Mouse (Mus musculus): ENCODE results near the gene Abca1. TPM values are rescaled to one million over a fixed set of nuclear protein-coding genes. Genes with fewer than 3 reads are reported as not detected.

Gene Abca1
- polyA plus RNA-seq, 1 experiment, result 9.3 TPM

GRCm38 (mm10) chr4:53024397-53024796 lies 135.3 kb downstream of the Abca1 start:
- DNase-seq, result no peak
- Histone ChIP-seq H3K36me3 (ENCODE audit: control insufficient read depth, insufficient read depth, low read length) (peaks cover 2% of the 10 kb centered on the region; the same call in 1 of the 2 replicates), H3K4me3 (ENCODE audit: insufficient read depth, low read depth, low read length) (no peak overlapping the region), H3K27ac (ENCODE audit: insufficient read depth, low read depth, low read length) (no peak overlapping the region), H3K4me1 (ENCODE audit: control insufficient read depth, insufficient read depth, low read length) (no peaks in the 10 kb centered on the region), H3K27me3 (replicated peaks; ENCODE audit: control insufficient read depth, insufficient read depth, low read length) (no peaks in the 10 kb centered on the region; the same call in 1 of the 2 replicates)
- WGBS, result 89% methylated on average over 4 of the region's 4 CpGs
- TF ChIP-seq CTCF (conservative IDR thresholded peaks at IDR 0.05; ENCODE audit: insufficient read depth, insufficient read length, low read depth, low read length), result no peak
- TF ChIP-seq POLR2A (IDR thresholded peaks at IDR 0.05; ENCODE audit: low read depth, low read length), result no peak

- TF ChIP-seq POLR2A (IDR thresholded peaks at IDR 0.05; ENCODE audit: low read depth, low read length) (no peak), CTCF (conservative IDR thresholded peaks at IDR 0.05; ENCODE audit: insufficient read depth, insufficient read length, low read depth, low read length) (no peak)
- Histone ChIP-seq H3K4me3 (ENCODE audit: insufficient read depth, low read depth, low read length) (no peak overlapping the region), H3K27me3 (replicated peaks; ENCODE audit: control insufficient read depth, insufficient read depth, low read length) (no peaks in the 10 kb centered on the region; the same call in 1 of the 2 replicates), H3K27ac (ENCODE audit: insufficient read depth, low read depth, low read length) (no peak overlapping the region), H3K36me3 (ENCODE audit: control insufficient read depth, insufficient read depth, low read length) (peaks cover 2% of the 10 kb centered on the region; the same call in 1 of the 2 replicates), H3K4me1 (ENCODE audit: control insufficient read depth, insufficient read depth, low read length) (no peaks in the 10 kb centered on the region)
- no peak for DNase-seq
- WGBS, result 81% methylated on average over 14 of the region's 14 CpGs
Observed at GRCm38 (mm10) chr4:53023189-53023925, 136.3 kb downstream of the Abca1 start.

- Histone ChIP-seq H3K36me3 (ENCODE audit: control insufficient read depth, insufficient read depth, low read length) (peaks cover 9% of the 10 kb centered on the region), H3K27ac (ENCODE audit: insufficient read depth, low read depth, low read length) (no peak overlapping the region), H3K4me1 (ENCODE audit: control insufficient read depth, insufficient read depth, low read length) (no peaks in the 10 kb centered on the region), H3K27me3 (replicated peaks; ENCODE audit: control insufficient read depth, insufficient read depth, low read length) (no peaks in the 10 kb centered on the region), H3K4me3 (ENCODE audit: insufficient read depth, low read depth, low read length) (no peak overlapping the region)
- DNase-seq, result no peak
- WGBS, result 91% methylated on average over 1 of the region's 1 CpGs
- TF ChIP-seq POLR2A (IDR thresholded peaks at IDR 0.05; ENCODE audit: low read depth, low read length) (no peak), CTCF (conservative IDR thresholded peaks at IDR 0.05; ENCODE audit: insufficient read depth, insufficient read length, low read depth, low read length) (no peak)
Observed at GRCm38 (mm10) chr4:53018392-53018791, 141.3 kb downstream of the Abca1 start.

GRCm38 (mm10) chr4:53015024-53015423 lies 144.7 kb downstream of the Abca1 start:
- WGBS, result 89% methylated on average over 3 of the region's 3 CpGs
- Histone ChIP-seq H3K27me3 (replicated peaks; ENCODE audit: control insufficient read depth, insufficient read depth, low read length) (no peaks in the 10 kb centered on the region), H3K4me1 (ENCODE audit: control insufficient read depth, insufficient read depth, low read length) (no peaks in the 10 kb centered on the region), H3K4me3 (ENCODE audit: insufficient read depth, low read depth, low read length) (no peak overlapping the region), H3K36me3 (ENCODE audit: control insufficient read depth, insufficient read depth, low read length) (peaks cover 7% of the 10 kb centered on the region), H3K27ac (ENCODE audit: insufficient read depth, low read depth, low read length) (no peak overlapping the region)
- no peak for TF ChIP-seq CTCF (conservative IDR thresholded peaks at IDR 0.05; ENCODE audit: insufficient read depth, insufficient read length, low read depth, low read length)
- TF ChIP-seq POLR2A (IDR thresholded peaks at IDR 0.05; ENCODE audit: low read depth, low read length), result no peak
- no peak for DNase-seq

GRCm38 (mm10) chr4:53014421-53014820 lies 145.3 kb downstream of the Abca1 start:
- WGBS, result 92% methylated on average over 7 of the region's 7 CpGs
- DNase-seq, result no peak
- Histone ChIP-seq H3K27ac (ENCODE audit: insufficient read depth, low read depth, low read length) (no peak overlapping the region), H3K4me3 (ENCODE audit: insufficient read depth, low read depth, low read length) (no peak overlapping the region), H3K4me1 (ENCODE audit: control insufficient read depth, insufficient read depth, low read length) (no peaks in the 10 kb centered on the region), H3K36me3 (ENCODE audit: control insufficient read depth, insufficient read depth, low read length) (peaks cover 7% of the 10 kb centered on the region), H3K27me3 (replicated peaks; ENCODE audit: control insufficient read depth, insufficient read depth, low read length) (no peaks in the 10 kb centered on the region)
- TF ChIP-seq CTCF (conservative IDR thresholded peaks at IDR 0.05; ENCODE audit: insufficient read depth, insufficient read length, low read depth, low read length), result no peak
- TF ChIP-seq POLR2A (IDR thresholded peaks at IDR 0.05; ENCODE audit: low read depth, low read length), result no peak

- peak within 1 kb of the TSS; percentile 48; the same call in 1 of the 2 replicates for H3K27ac ChIP-seq (ENCODE audit: insufficient read depth, low read depth, low read length)
- WGBS, result under 1% methylated on average over 63 of the region's 63 CpGs
- H3K27me3 ChIP-seq (replicated peaks; ENCODE audit: control insufficient read depth, insufficient read depth, low read length), result no peaks in the 10 kb centered on the region
- DNase-seq, result peak; percentile 97
- no peak for TF ChIP-seq CTCF (conservative IDR thresholded peaks at IDR 0.05; ENCODE audit: insufficient read depth, insufficient read length, low read depth, low read length)
- peak; percentile 34 for TF ChIP-seq POLR2A (IDR thresholded peaks at IDR 0.05; ENCODE audit: low read depth, low read length)
- peaks cover 3% of the 10 kb centered on the region for H3K36me3 ChIP-seq (ENCODE audit: control insufficient read depth, insufficient read depth, low read length)
- H3K4me1 ChIP-seq (ENCODE audit: control insufficient read depth, insufficient read depth, low read length), result no peaks in the 10 kb centered on the region
- peak within 1 kb of the TSS; percentile 85 for H3K4me3 ChIP-seq (ENCODE audit: insufficient read depth, low read depth, low read length)
Observed at GRCm38 (mm10) chr4:53011732-53012361, 147.8 kb downstream of the Abca1 start, which contains the start of gene Nipsnap3b. Gene Nipsnap3b, plus strand, starts transcription at chr4:53011880.

GRCm38 (mm10) chr4:53009871-53010270 lies 149.8 kb downstream of the Abca1 start:
- no peak for TF ChIP-seq POLR2A (IDR thresholded peaks at IDR 0.05; ENCODE audit: low read depth, low read length)
- TF ChIP-seq CTCF (conservative IDR thresholded peaks at IDR 0.05; ENCODE audit: insufficient read depth, insufficient read length, low read depth, low read length), result no peak
- Histone ChIP-seq H3K4me1 (ENCODE audit: control insufficient read depth, insufficient read depth, low read length) (no peaks in the 10 kb centered on the region), H3K4me3 (ENCODE audit: insufficient read depth, low read depth, low read length) (no peak overlapping the region), H3K27ac (ENCODE audit: insufficient read depth, low read depth, low read length) (no peak overlapping the region), H3K27me3 (replicated peaks; ENCODE audit: control insufficient read depth, insufficient read depth, low read length) (no peaks in the 10 kb centered on the region), H3K36me3 (ENCODE audit: control insufficient read depth, insufficient read depth, low read length) (no peaks in the 10 kb centered on the region)
- DNase-seq, result no peak
- 91% methylated on average over 4 of the region's 4 CpGs for WGBS
